22 mouse cellular contexts compared by ENCODE assay signal in the genomic region with DNA sequence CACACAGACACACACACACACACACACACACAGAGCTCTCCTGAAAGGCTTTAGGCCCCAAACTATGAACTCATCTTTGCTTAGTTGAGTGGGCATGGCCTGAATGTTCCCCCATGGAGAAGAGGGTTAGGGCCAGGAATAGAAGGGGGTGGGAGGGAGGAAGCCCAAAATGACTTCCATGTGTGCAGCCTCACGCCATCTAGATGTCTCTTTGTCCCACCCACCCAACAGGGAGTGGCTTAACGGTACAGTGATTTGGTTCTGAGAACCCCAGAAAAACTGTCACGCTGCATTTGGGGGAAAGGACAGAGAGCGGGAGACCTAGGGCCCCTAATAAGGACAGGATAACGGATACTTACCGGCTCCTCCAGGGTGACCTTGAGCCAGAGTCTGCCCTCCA. TPM values are rescaled to one million over a fixed set of nuclear protein-coding genes. Genes with fewer than 3 reads are reported as not detected.
A peak's percentile ranks its signal among the peaks of the same experiment; 100 is the strongest.
DNase-seq lines count a peak whose midpoint lies in the region; ATAC-seq and TF ChIP-seq lines count a peak whose summit lies in the region.
"Had no signal": no experiment of that assay in that cellular context is flagged by ENCODE, and none has a peak within 500 bp of the region (broad histone marks: within the 10 kb centered on the region; RNA-seq: fewer than 3 reads in every experiment).

No protein-coding gene starts in this region.

- WGBS in heart, embryonic 15.5 days = 54% methylated on average over 6 of the region's 6 CpGs
- WGBS in embryonic facial prominence, embryonic 12.5 days = 24% methylated on average over 6 of the region's 6 CpGs
- WGBS in limb, embryonic 14.5 days = 34% methylated on average over 6 of the region's 6 CpGs

- peaks cover 37% of the 10 kb centered on the region for H3K27me3 ChIP-seq in heart, embryonic 15.5 days
- H3K27me3 ChIP-seq in embryonic facial prominence, embryonic 12.5 days = peaks cover 47% of the 10 kb centered on the region
- H3K27me3 ChIP-seq in limb, embryonic 14.5 days (ENCODE audit: control insufficient read depth, insufficient read depth, low read length) = peaks cover 3% of the 10 kb centered on the region

- no peak for DNase-seq in heart, adult 11 months
- peak; percentile 52 for DNase-seq in embryo, embryonic 10 days (ENCODE audit: low spot score)
- DNase-seq in limb, embryonic 14.5 days (ENCODE audit: low spot score) = peak; percentile 62
- no peak for DNase-seq in cerebellum, adult 11-12 months
- DNase-seq: adrenal gland, postnatal 14 days; cerebellum, postnatal 10 days; kidney, adult 11 months; layer of hippocampus, adult 9-11 months; left cerebral cortex, postnatal 4 days; lung, adult 2 months; spleen, adult 18-20 months; thymus, postnatal 14 days had no signal

- no peak for ATAC-seq in heart, embryonic 15.5 days (replicated peaks; ENCODE audit: insufficient number of reproducible peaks, insufficient read depth, low FRiP score, low read depth)
- peak; percentile 44; the same call in 1 of the 2 replicates for ATAC-seq in embryonic facial prominence, embryonic 12.5 days (ENCODE audit: insufficient number of reproducible peaks, insufficient read depth, low FRiP score, low TSS enrichment)
- ATAC-seq in limb, embryonic 14.5 days (ENCODE audit: low FRiP score, low read depth) = peak; percentile 56; the same call in 1 of the 2 replicates
- no peak for ATAC-seq in erythroblast, adult 5-6 weeks (replicated peaks; ENCODE audit: low FRiP score, poor library complexity, severe bottlenecking)
- ATAC-seq: CD4-positive, CD25-positive, alpha-beta regulatory T cell, adult 4 months; midbrain, embryonic 13.5 days had no signal

- H3K9me3 ChIP-seq in heart, embryonic 15.5 days (replicated peaks) = no peaks in the 10 kb centered on the region
- no peaks in the 10 kb centered on the region for H3K9me3 ChIP-seq in embryonic facial prominence, embryonic 12.5 days
- no peaks in the 10 kb centered on the region for H3K9me3 ChIP-seq in limb, embryonic 14.5 days (ENCODE audit: control insufficient read depth, low read length)
- H3K9me3 ChIP-seq: hindbrain, embryonic 15.5 days; midbrain, embryonic 13.5 days; stomach, embryonic 15.5 days had no signal

- H3K4me1 ChIP-seq in heart, embryonic 15.5 days (replicated peaks) = peaks cover 60% of the 10 kb centered on the region
- H3K4me1 ChIP-seq in embryonic facial prominence, embryonic 12.5 days = peaks cover 39% of the 10 kb centered on the region
- peaks cover 46% of the 10 kb centered on the region for H3K4me1 ChIP-seq in limb, embryonic 14.5 days (ENCODE audit: control insufficient read depth, insufficient read depth, low read length)

- H3K4me3 ChIP-seq in heart, embryonic 15.5 days = no peak overlapping the region
- H3K4me3 ChIP-seq in embryonic facial prominence, embryonic 12.5 days = no peak overlapping the region
- H3K4me3 ChIP-seq in limb, embryonic 14.5 days (replicated peaks; ENCODE audit: low read length) = no peak overlapping the region
- H3K4me3 ChIP-seq: hindbrain, embryonic 15.5 days; midbrain, embryonic 13.5 days; myocyte; stomach, embryonic 15.5 days had no signal

- H3K27ac ChIP-seq in heart, embryonic 15.5 days = peak overlapping the region; percentile 65
- H3K27ac ChIP-seq in embryonic facial prominence, embryonic 12.5 days = peak overlapping the region; percentile 63; the same call in 1 of the 2 replicates
- H3K27ac ChIP-seq in limb, embryonic 14.5 days (replicated peaks; ENCODE audit: low read depth, low read length) = peak overlapping the region; percentile 67
- H3K27ac ChIP-seq: hindbrain, embryonic 15.5 days; macrophage; midbrain, embryonic 13.5 days; stomach, embryonic 15.5 days had no signal

- peak overlapping the region; percentile 33; the same call in 1 of the 2 replicates for H3K4me2 ChIP-seq in heart, embryonic 15.5 days
- H3K4me2 ChIP-seq in embryonic facial prominence, embryonic 12.5 days (replicated peaks) = no peak overlapping the region; the same call in 1 of the 2 replicates
- H3K4me2 ChIP-seq in limb, embryonic 14.5 days (replicated peaks; ENCODE audit: low read depth, low read length, severe bottlenecking) = peak overlapping the region; percentile 24
- H3K4me2 ChIP-seq: hindbrain, embryonic 15.5 days; midbrain, embryonic 13.5 days; stomach, embryonic 15.5 days had no signal

- H3K9ac ChIP-seq in heart, embryonic 15.5 days = no peak overlapping the region; the same call in 1 of the 2 replicates
- no peak overlapping the region for H3K9ac ChIP-seq in embryonic facial prominence, embryonic 12.5 days
- H3K9ac ChIP-seq in limb, embryonic 14.5 days (ENCODE audit: low read depth, low read length, severe bottlenecking) = no peak overlapping the region
- H3K9ac ChIP-seq: hindbrain, embryonic 15.5 days; midbrain, embryonic 13.5 days; stomach, embryonic 15.5 days had no signal

- no peak for TF ChIP-seq POLR2A in limb, embryonic 14.5 days (IDR thresholded peaks at IDR 0.05; ENCODE audit: borderline replicate concordance, extremely low read depth, insufficient read depth, insufficient read length)

- no peaks in the 10 kb centered on the region for H3K36me3 ChIP-seq in heart, embryonic 15.5 days
- H3K36me3 ChIP-seq in embryonic facial prominence, embryonic 12.5 days = no peaks in the 10 kb centered on the region
- no peaks in the 10 kb centered on the region for H3K36me3 ChIP-seq in limb, embryonic 14.5 days (ENCODE audit: control insufficient read depth, insufficient read depth, low read length)
- H3K36me3 ChIP-seq: hindbrain, embryonic 15.5 days; midbrain, embryonic 13.5 days; stomach, embryonic 15.5 days had no signal

RNA-seq across cellular contexts. Expression of a gene that starts 2.8 kb away (rescaled TPM):
- polyA plus RNA-seq in heart, embryonic 15.5 days (2015; fragmentation: Nextera tagmentation; extraction: Ambion mirVana) = 13.5 and 16.5 TPM in 2 replicates
- polyA plus RNA-seq in embryonic facial prominence, embryonic 12.5 days (2016; fragmentation: Nextera tagmentation; extraction: Ambion mirVana) = 7.4 and 7.5 TPM in 2 replicates
- 104 and 121 TPM in 2 replicates for polyA plus RNA-seq in limb, embryonic 14.5 days (2012; rRNA removed)
- polyA plus RNA-seq in limb, embryonic 14.5 days (2014; fragmentation: Nextera tagmentation; extraction: Ambion mirVana) = 30.7 and 33.8 TPM in 2 replicates
- total RNA-seq in erythroblast, adult 5-6 weeks (2015; ENCODE audit: low replicate concordance) = 0.38 and 1.9 TPM in 2 replicates
- total RNA-seq in erythroblast, adult 5-6 weeks (2017; ENCODE audit: low replicate concordance) = 4.9 and 12.1 TPM in 2 replicates

RNA-seq across cellular contexts. Expression of a gene that starts 17.9 kb away (rescaled TPM):
- polyA plus RNA-seq in heart, embryonic 15.5 days (2015; fragmentation: Nextera tagmentation; extraction: Ambion mirVana) = 2.8 and 4.7 TPM in 2 replicates
- polyA plus RNA-seq in embryonic facial prominence, embryonic 12.5 days (2016; fragmentation: Nextera tagmentation; extraction: Ambion mirVana) = 25.0 and 26.5 TPM in 2 replicates
- polyA plus RNA-seq in limb, embryonic 14.5 days (2012; rRNA removed) = 56.1 and 72.8 TPM in 2 replicates
- 33.3 and 38.6 TPM in 2 replicates for polyA plus RNA-seq in limb, embryonic 14.5 days (2014; fragmentation: Nextera tagmentation; extraction: Ambion mirVana)
- total RNA-seq in erythroblast, adult 5-6 weeks (2015; ENCODE audit: low replicate concordance) = 2.1 TPM in 1 of 2 replicates, not detected in the other
- total RNA-seq in erythroblast, adult 5-6 weeks (2017; ENCODE audit: low replicate concordance) = not detected in 2 replicates
- total RNA-seq: MEL had no signal
- polyA plus RNA-seq: CD4-positive, CD25-positive, alpha-beta regulatory T cell, adult 4 months had no signal

RNA-seq across cellular contexts. Expression of a gene that starts 25.8 kb away (rescaled TPM):
- polyA plus RNA-seq in heart, embryonic 15.5 days (2015; fragmentation: Nextera tagmentation; extraction: Ambion mirVana) = 0.43 and 0.61 TPM in 2 replicates
- polyA plus RNA-seq in embryonic facial prominence, embryonic 12.5 days (2016; fragmentation: Nextera tagmentation; extraction: Ambion mirVana) = 0.08 and 0.11 TPM in 2 replicates
- polyA plus RNA-seq in limb, embryonic 14.5 days (2012; rRNA removed) = 0.87 and 1.2 TPM in 2 replicates
- polyA plus RNA-seq in limb, embryonic 14.5 days (2014; fragmentation: Nextera tagmentation; extraction: Ambion mirVana) = 0.51 and 0.94 TPM in 2 replicates
- total RNA-seq in erythroblast, adult 5-6 weeks (2015; ENCODE audit: low replicate concordance) = 3.3 and 4.8 TPM in 2 replicates
- 1.4 and 1.5 TPM in 2 replicates for total RNA-seq in erythroblast, adult 5-6 weeks (2017; ENCODE audit: low replicate concordance)
- polyA plus RNA-seq: CD4-positive, CD25-positive, alpha-beta regulatory T cell, adult 4 months; myocyte had no signal

Comparison
In these comparisons a context has a peak if more than half of its experiments do, and no peak if none do; other contexts are left out.
1. ATAC-seq: peak in embryonic facial prominence, embryonic 12.5 days (single experiment) and limb, embryonic 14.5 days (single experiment); none in heart, embryonic 15.5 days (single experiment) and erythroblast, adult 5-6 weeks (single experiment).
2. DNase-seq: peak in embryo, embryonic 10 days (single experiment) and limb, embryonic 14.5 days (single experiment); none in heart, adult 11 months (single experiment) and cerebellum, adult 11-12 months (single experiment).
3. Peak in every context shown above with its lines, with median percentiles within 50 percentile points of each other: H3K27ac ChIP-seq.